Mouse (Mus musculus): ENCODE results near the gene Dgkd.

DNA sequence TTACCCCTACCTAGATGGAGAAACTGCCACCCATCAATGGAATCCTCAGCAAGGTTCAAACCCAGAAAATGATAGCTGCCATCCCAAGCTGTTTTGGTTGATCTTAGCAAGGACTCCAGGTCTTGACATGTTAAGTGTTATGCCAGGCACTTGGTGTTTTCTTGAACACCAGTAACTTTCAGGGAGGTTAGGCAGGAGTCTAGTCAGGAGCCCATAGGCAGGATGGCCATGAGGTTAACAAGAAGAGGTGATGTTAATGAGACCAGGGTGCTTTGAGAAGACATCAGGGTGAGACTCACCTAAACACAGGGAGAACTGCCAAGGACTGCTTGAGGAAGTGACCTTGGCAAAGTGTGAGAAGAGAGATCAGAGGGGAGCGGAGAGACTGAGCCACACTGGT, 4.9 kb downstream of the Dgkd start:
- TF ChIP-seq CTCF (IDR thresholded peaks at IDR 0.05; ENCODE audit: control insufficient read depth, insufficient read depth, low read length) (no peak), POLR2A (IDR thresholded peaks at IDR 0.05; ENCODE audit: borderline replicate concordance, control insufficient read depth, low read depth, low read length) (no peak)

All from bone marrow, adult 2 months (tissue).